Mouse (Mus musculus): ENCODE data around the gene Scgb1c1.
A peak's percentile ranks its signal among the peaks of the same experiment; 100 is the strongest.
"Not testable (repeated sequence)": the region's sequence is repeated elsewhere in the genome, so short reads cannot be mapped to it uniquely, and the experiment has no call there.

Scgb1c1 gene

DNA sequence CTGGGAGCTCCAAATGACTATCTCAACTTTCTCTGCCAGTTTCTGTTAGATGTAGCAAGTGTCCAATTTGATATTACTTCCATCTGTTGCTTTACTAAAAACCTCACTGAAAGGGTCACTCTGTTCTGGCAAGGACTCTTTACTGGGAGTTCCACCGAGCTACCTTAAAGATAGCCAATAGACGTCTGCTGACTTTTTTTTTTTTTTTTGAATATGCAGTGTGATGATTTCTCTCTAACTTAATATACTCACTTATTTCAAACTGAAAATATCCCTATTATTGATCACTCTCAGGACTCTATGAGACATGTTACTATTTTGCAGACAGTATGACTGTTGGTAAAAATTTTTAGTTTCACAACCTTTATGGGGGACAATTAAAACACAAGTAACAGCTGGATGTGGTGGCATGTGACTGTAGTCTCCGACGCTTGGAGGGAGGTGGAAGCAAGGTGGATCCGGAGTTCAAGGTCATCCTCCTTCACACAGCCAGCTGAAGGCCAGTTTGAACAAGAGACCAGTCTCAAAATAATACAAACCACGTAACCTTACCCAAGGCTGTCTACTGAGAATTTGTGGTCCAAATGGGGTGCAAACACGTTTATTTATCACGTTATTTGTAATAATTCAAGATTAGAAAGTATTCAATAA, 35.6 kb downstream of the Scgb1c1 start:
- no peak for DNase-seq (ENCODE audit: low read depth)

DNA sequence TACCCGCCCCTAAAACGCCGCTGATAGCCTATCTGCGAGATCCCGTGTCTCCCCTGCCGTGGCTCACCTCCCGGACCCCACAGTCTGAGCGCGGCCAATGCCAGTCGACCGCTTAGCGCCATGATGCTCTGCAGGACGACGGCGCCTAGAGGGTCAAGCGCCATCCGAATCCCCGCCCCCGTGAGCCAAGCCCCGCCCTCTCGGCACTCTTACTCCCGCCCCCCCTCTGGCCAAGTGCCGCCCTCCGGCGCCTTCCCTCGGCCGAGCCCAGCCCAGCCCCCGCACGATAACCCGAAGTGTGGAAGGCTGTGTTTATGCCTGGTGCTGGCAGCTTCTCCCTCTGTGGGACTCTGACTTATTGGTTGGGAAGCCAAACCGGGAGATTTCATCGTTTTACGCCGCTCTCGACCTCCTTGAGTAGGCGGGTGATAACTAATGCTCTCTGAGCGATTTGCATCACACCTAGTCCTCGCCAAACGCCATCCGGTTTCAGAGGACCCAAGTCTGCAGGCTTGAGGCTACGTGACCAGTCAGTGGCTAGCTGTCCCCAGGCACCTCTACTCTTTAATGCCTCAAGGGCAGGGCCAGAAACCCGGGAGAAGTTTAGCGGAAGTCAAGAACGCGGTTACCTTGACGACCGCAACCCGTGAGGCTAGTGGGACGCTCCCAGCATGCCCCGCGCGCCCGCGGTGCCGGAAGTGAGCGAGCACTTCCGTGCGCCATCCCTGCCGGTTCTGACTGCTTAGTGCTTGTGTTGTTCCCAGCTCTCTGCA, 36.5 kb downstream of the Scgb1c1 start, which contains the start of the genes Psmd13 and Sirt3:
Psmd13 (plus strand) TSS at position 273 of the 773 bp plus-strand sequence.
Sirt3 (minus strand) TSS at position 614 of the 773 bp plus-strand sequence.
- DNase-seq (ENCODE audit: low read depth): peak; percentile 92

DNA sequence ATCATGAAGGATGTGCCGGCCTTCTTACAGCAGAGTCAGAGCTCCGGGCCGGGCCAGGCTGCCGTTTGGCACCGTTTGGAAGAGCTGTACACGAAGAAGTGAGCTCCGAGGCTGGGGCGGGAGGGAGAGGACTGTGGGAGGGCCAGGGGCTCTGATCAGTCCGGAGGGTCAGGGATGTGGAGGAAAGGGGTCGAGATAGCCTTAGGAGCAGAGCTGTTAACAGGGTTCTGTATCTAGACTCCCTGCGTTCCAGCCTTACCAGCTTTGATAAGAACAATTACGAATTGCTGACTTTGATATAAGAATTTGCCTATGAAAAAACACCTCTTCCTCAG, 37.1 kb downstream of the Scgb1c1 start:
- no peak for DNase-seq (ENCODE audit: low read depth)

DNA sequence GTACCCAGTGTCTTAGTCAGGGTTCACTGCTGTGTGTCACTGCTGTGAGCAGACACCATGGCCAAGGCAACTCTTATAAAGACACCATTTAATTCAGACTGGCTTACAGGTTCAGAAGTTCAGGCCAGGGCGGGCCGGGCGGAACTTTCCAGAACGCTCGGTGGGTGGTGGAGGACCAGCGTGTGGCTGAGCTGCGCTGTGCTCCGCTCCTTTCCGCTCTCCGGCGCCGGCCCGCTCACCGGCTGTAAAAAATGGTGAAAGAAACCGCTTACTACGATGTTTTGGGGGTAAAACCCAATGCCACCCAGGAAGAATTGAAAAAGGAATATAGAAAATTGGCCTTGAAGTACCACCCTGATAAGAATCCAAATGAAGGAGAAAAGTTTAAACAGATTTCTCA, 45.3 kb downstream of the Scgb1c1 start:
- not testable (repeated sequence) for DNase-seq (ENCODE audit: low read depth)

DNA sequence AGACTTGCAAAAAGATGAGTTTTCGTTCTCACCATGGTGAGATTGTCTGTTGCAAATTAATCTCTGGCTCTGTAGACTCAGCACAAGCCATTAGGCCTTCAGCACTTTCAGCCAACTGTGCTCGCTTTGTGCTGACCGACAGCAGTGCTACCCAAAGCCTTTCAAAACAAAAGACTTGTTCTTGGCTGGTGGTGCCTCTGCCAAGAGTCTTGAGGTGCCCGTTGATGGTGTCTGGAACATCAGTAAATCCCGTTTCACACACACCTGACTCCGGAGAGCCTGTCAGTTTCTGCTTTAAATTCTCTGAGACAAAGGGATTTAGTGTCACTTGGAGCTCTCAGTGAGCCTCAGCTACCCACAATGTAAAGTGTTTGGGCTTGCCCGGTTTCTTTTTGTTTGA, 48.7 kb downstream of the Scgb1c1 start:
- DNase-seq (ENCODE audit: low read depth): no peak

DNA sequence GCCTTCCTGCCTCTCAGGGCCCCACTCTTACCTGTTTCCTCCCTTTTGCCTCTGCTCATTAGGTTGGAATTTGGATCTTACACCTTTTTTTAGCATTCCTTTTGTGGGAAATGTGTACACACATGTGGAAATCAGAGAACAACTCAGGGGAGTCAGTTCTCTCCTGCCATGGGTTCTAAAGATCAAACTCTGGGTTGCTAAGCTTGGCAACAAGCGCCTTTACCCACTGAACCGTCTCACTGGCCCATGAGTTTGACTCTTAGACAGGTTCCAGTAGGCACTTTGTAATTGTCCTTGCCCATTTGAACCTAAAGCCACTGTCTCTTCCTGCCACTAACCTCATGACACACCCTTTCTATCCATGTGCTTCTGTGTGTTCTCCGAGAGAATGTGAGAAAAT, 49.3 kb downstream of the Scgb1c1 start:
- DNase-seq (ENCODE audit: low read depth): no peak

Data from c-Kit-positive CD71-negative TER-119-negative erythroid progenitor cells, embryonic 14.5 days (primary cell).